Mouse (Mus musculus): ENCODE results near the gene Rab28.

- no peak for TF ChIP-seq CTCF (conservative IDR thresholded peaks at IDR 0.05; ENCODE audit: insufficient read depth, insufficient read length, low read depth, low read length)
- TF ChIP-seq POLR2A (IDR thresholded peaks at IDR 0.05; ENCODE audit: low read depth, low read length) = no peak
These were observed 592 bp downstream of the Rab28 start for GRCm38 (mm10) chr5:41707115-41708015.

Measured in kidney, adult 2 months (tissue).